Mouse (Mus musculus) ovary, postnatal 36 days (tissue): ENCODE data around the gene Dpm1.

Experiments used
- DNase-seq: peaks from one replicate; pipeline ENCODE4 v3.0.0; 2022; ENCODE audit warnings: low spot score, mixed read lengths

Dpm1 gene

DNA sequence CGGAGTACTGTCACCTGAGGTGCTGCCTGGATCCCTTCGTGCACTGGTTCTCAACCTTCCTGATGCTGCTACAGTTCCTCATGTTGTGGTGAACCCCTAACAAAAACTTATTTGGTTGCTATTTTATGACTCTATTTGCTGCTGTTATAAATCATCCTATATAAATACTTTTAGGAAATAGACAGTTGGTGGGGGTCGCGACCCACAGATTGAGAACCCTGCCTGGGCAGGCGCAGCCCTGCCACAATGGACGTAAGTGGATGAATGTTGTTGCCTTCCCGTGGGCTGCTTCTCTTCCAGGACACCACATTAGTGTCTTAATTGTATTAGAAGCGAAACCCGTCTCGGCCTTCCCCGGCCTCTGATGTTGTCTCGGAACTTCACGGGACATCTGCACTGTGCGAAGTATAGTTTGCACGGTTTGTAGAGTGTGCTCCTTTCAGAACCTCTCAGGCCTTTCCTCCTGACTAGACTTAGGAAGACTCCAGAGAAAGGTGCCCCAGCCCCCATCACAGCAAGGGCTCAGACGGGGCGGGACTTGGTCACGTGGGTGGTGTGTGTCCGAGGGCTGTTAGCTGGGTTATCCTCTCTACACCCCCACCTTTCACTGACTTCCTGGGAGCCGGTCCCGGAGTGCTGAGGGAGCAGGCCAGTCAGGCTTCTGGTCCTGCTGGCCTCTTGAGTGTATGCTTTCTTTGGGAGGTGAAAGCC, 63.5 kb downstream of the Dpm1 start:
- peak; percentile 30 for DNase-seq

DNA sequence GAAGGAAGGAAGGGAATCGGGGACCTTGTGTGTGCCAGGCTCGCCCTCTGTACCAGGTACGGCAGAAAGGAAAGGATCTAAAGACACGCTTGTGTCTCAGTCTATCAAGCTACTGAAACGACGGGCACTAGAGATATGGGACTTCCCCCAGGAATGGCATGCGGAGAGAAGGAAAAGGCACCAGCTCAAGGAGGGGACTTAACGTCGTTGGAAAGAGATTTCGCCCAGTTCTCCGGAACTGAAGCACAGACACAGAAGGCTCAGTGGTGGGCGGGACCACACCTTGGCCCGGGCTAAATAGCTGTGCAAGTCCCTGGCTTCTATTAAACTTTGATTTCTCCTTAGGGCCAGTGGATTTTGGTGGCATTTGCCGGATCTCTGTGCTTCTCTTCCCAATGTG, 68.4 kb downstream of the Dpm1 start:
- DNase-seq, result no peak

DNA sequence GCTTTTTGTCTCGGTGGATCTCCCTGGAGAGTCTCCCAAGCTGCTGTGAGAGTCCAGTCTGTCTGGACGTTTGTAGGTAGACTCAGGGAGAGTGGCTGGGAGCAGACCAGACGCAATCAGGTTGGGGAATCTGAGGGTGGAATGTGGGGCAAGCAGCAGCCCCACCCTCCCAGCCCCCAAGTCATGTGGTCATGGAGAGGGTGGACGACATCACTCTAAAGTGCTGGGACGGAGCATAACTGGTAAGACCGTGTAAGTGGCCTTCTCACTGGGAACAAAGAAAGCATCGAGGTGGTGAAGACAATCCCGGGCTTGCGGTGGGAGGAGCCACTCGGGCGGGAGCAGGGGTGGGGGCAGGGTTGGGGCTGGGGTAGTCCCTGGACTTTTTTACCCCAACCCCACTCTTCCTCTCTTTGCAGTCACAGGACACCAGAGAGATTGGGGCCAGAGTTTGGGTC, 68.8 kb downstream of the Dpm1 start:
- DNase-seq, result no peak

DNA sequence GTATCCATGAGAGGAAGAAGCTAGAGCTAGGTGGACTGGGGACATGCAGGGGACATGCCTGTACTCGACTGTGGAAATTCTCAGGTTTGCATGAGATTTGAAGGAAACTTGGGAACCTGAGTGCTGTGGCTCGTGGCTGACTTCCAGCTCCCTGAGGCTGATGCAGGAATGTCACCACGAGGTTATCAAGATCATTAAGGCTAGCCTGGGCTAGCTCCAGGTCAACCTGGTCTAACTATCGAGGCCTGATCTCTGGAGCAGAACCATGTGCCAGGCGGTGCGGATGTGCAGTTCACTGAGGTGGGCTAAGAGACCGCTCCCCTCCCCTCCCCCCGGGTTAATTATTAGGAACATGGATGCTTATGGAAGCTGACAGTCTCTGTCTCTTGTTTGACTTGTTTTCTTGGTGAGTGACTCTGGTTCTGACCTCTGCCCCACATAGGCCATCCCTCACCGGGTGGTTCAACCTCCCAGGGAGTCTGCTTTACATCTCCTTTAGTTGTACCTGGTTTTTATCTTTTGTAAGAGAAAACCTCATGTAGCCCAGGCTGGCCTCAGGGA, 69.9 kb downstream of the Dpm1 start:
- no peak for DNase-seq
